Mouse (Mus musculus): ENCODE measurements around the gene Cdk15. TPM values are rescaled to one million over a fixed set of nuclear protein-coding genes. Genes with fewer than 3 reads are reported as not detected.

The Cdk15 gene
- polyA plus RNA-seq (2014; fragmentation: Illumina TruSeq; extraction: RNeasy Lipid Tissue Mini Kit (QIAGEN cat#74804); ENCODE audit: low read depth, low replicate concordance) = not detected

GRCm38 (mm10) chr1:59256751-59257231 is at the start of gene Cdk15:
TSS of gene Cdk15 (plus strand) at chr1:59256906.

GRCm38 (mm10) chr1:59236856-59237441 is 19.8 kb upstream of the Cdk15 start, which contains the start of gene Als2:
TSS of gene Als2 (minus strand) at chr1:59237231.

Other genes starting within 250 kb of the Cdk15 start
- not detected for gene C2cd6, start 162.0 kb upstream of the Cdk15 start, polyA plus RNA-seq (2014; fragmentation: Illumina TruSeq; extraction: RNeasy Lipid Tissue Mini Kit (QIAGEN cat#74804); ENCODE audit: low read depth, low replicate concordance)
- gene Tmem237, start 136.5 kb upstream of the Cdk15 start, polyA plus RNA-seq (2014; fragmentation: Illumina TruSeq; extraction: RNeasy Lipid Tissue Mini Kit (QIAGEN cat#74804); ENCODE audit: low read depth, low replicate concordance) = 23.8 TPM
- 0.23 TPM for gene Mpp4, start 93.5 kb upstream of the Cdk15 start, polyA plus RNA-seq (2014; fragmentation: Illumina TruSeq; extraction: RNeasy Lipid Tissue Mini Kit (QIAGEN cat#74804); ENCODE audit: low read depth, low replicate concordance)
- 6.2 TPM for gene Als2, start 19.7 kb upstream of the Cdk15 start, polyA plus RNA-seq (2014; fragmentation: Illumina TruSeq; extraction: RNeasy Lipid Tissue Mini Kit (QIAGEN cat#74804); ENCODE audit: low read depth, low replicate concordance)
- 22.5 TPM for gene Fzd7, start 225.5 kb downstream of the Cdk15 start, polyA plus RNA-seq (2014; fragmentation: Illumina TruSeq; extraction: RNeasy Lipid Tissue Mini Kit (QIAGEN cat#74804); ENCODE audit: low read depth, low replicate concordance)

Data from adrenal gland, adult 10 weeks (tissue).